Mouse (Mus musculus) embryonic facial prominence, embryonic 12.5 days (tissue): ENCODE measurements around the gene Sh2d4b. TPM values are rescaled to one million over a fixed set of nuclear protein-coding genes. Genes with fewer than 3 reads are reported as not detected.

Source experiments
- ATAC-seq: fragments of 200-750 bp; cut with Nextera tagmentation; 2 replicates; pipeline ENCODE4 v1.8.0; 2017; ENCODE audit not compliant: insufficient number of reproducible peaks, insufficient read depth, low FRiP score, low TSS enrichment
- H3K27ac ChIP-seq: fragments of 300-500 bp; sonication (generic); 2 replicates; pipeline ENCODE4 v1.5.1; 2016; ENCODE audit warnings: mild to moderate bottlenecking
- H3K27me3 ChIP-seq: fragments of 300-500 bp; sonication (generic); 2 replicates; pipeline ENCODE4 v1.6.1; 2016; ENCODE audit warnings: mild to moderate bottlenecking, moderate library complexity
- H3K36me3 ChIP-seq: fragments of 300-500 bp; sonication (generic); 2 replicates; pipeline ENCODE4 v1.6.1; 2016; ENCODE audit warnings: mild to moderate bottlenecking
- H3K4me1 ChIP-seq: fragments of 300-500 bp; sonication (generic); 2 replicates; pipeline ENCODE4 v1.6.1; 2016
- H3K4me2 ChIP-seq: fragments of 300-500 bp; sonication (generic); replicated peaks from 2 replicates; pipeline ENCODE4 v1.6.1; 2016; ENCODE audit warnings: mild to moderate bottlenecking, moderate library complexity
- H3K4me3 ChIP-seq: fragments of 300-500 bp; sonication (generic); 2 replicates; pipeline ENCODE4 v1.5.1; 2016; ENCODE audit warnings: mild to moderate bottlenecking
- H3K9ac ChIP-seq: fragments of 300-500 bp; sonication (generic); 2 replicates; pipeline ENCODE4 v1.6.1; 2016; ENCODE audit warnings: mild to moderate bottlenecking, moderate library complexity
- H3K9me3 ChIP-seq: fragments of 300-500 bp; sonication (generic); 2 replicates; pipeline ENCODE4 v1.6.1; 2016; ENCODE audit warnings: mild to moderate bottlenecking, moderate library complexity
- WGBS: fragments of 180-500 bp; shearing (Covaris S2); methylation state at CpG from one replicate; pipeline ENCODE4 v1.1.7; 2016; 5-methylcytosine and 5-hydroxymethylcytosine counted together
- polyA plus RNA-seq: library from polyadenylated mRNA; unstranded; fragments of >200 nt; fragmentation: Nextera tagmentation; extraction: Ambion mirVana; gene quantifications from 2 replicates; pipeline ENCODE4 v1.2.1, GENCODE M21; 2016

Gene Sh2d4b
- polyA plus RNA-seq, 1 experiment from 2014 or later = 0.47 TPM

DNA sequence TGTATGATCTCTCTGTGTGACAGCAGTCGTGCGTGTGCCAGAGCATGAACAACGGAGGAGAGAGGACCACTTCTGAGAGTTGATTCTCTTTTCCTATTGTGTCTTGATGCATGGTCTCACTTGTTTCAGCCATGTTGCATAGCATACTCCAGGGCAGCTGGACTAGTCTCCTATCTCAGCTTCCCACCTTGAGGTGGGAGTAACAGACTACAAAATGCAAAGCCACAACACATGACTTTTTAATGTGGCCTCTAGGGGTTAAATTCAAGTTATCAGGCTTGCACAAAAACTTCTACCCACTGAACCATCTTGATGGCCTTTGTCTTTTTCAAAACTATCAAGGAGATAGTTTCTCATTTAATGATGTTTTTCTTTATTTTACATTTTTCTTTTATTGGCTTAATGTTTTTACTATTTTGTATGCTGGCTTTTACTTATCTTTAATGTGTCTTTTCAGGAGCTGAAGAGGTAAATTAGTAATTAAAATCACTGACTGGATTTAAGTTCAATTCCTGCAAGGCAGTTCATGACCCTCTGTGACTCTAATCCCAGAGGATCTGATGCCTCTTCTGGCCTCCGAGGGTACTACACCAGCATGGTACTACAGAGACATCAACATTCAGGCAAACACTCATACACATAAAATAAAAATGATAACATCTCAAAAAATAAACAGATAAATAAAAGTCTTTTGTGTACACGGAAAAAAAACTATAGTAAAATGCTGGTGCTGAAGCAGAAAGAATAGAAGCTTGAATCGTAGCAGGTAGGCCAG is 6.5 kb downstream of the Sh2d4b start:
- ATAC-seq = no peak
- Histone ChIP-seq H3K4me1 (peaks cover 5% of the 10 kb centered on the region), H3K9ac (no peak overlapping the region), H3K27me3 (no peaks in the 10 kb centered on the region), H3K36me3 (no peaks in the 10 kb centered on the region), H3K4me2 (no peak overlapping the region), H3K27ac (no peak overlapping the region), H3K9me3 (no peaks in the 10 kb centered on the region), H3K4me3 (no peak overlapping the region)
- WGBS = 80% methylated on average over 6 of the region's 6 CpGs

- H3K36me3 ChIP-seq = no peaks in the 10 kb centered on the region
- H3K4me1 ChIP-seq = peaks cover 5% of the 10 kb centered on the region
- H3K4me2 ChIP-seq = no peak overlapping the region
- no peaks in the 10 kb centered on the region for H3K27me3 ChIP-seq
- no peaks in the 10 kb centered on the region for H3K9me3 ChIP-seq
- 62% methylated on average over 1 of the region's 1 CpGs for WGBS
- no peak overlapping the region for H3K27ac ChIP-seq
- no peak for ATAC-seq
- H3K4me3 ChIP-seq = no peak overlapping the region
- no peak overlapping the region for H3K9ac ChIP-seq
Measured at GRCm38 (mm10) chr14:40885752-40886151, 7.3 kb downstream of the Sh2d4b start.

GRCm38 (mm10) chr14:40885225-40885624 is 7.8 kb downstream of the Sh2d4b start:
- Histone ChIP-seq H3K27me3 (no peaks in the 10 kb centered on the region), H3K9me3 (no peaks in the 10 kb centered on the region), H3K27ac (no peak overlapping the region), H3K4me2 (no peak overlapping the region), H3K4me1 (peaks cover 5% of the 10 kb centered on the region), H3K36me3 (no peaks in the 10 kb centered on the region), H3K9ac (no peak overlapping the region), H3K4me3 (no peak overlapping the region)
- WGBS = 14% methylated on average over 4 of the region's 4 CpGs
- no peak for ATAC-seq

GRCm38 (mm10) chr14:40874565-40874964 is 18.5 kb downstream of the Sh2d4b start:
- no peak overlapping the region for H3K4me2 ChIP-seq
- no peaks in the 10 kb centered on the region for H3K27me3 ChIP-seq
- ATAC-seq = no peak
- H3K9me3 ChIP-seq = no peaks in the 10 kb centered on the region
- H3K9ac ChIP-seq = no peak overlapping the region
- H3K36me3 ChIP-seq = no peaks in the 10 kb centered on the region
- H3K4me1 ChIP-seq = no peaks in the 10 kb centered on the region
- H3K27ac ChIP-seq = no peak overlapping the region
- no peak overlapping the region for H3K4me3 ChIP-seq

DNA sequence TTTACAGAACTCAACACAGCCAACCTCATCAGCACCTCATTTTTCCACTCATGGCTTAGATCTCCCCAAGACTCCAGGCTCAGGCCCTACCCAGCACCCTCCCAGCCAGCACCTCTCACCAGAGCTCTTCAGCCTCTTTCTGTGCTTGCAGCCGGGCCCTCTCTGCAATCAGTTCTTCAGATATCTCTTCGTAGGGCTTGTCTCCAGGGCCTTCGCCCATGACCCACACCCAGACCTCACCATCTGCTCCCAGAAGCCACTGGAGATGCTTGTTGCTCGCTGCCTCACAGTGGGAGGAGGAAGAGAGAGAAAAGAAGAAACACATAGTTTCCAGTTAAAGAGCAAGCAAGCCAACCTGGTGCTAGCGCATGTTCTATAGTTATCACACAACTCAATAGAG is 19.1 kb downstream of the Sh2d4b start:
- H3K36me3 ChIP-seq = no peaks in the 10 kb centered on the region
- H3K4me3 ChIP-seq = no peak overlapping the region
- H3K4me1 ChIP-seq = no peaks in the 10 kb centered on the region
- no peak overlapping the region for H3K4me2 ChIP-seq
- ATAC-seq = no peak
- 88% methylated on average over 5 of the region's 5 CpGs for WGBS
- H3K27ac ChIP-seq = no peak overlapping the region
- H3K27me3 ChIP-seq = no peaks in the 10 kb centered on the region
- H3K9ac ChIP-seq = no peak overlapping the region
- no peaks in the 10 kb centered on the region for H3K9me3 ChIP-seq

- ATAC-seq = no peak
- H3K27me3 ChIP-seq = no peaks in the 10 kb centered on the region
- no peaks in the 10 kb centered on the region for H3K4me1 ChIP-seq
- no peaks in the 10 kb centered on the region for H3K9me3 ChIP-seq
- no peak overlapping the region for H3K27ac ChIP-seq
- 65% methylated on average over 3 of the region's 3 CpGs for WGBS
- H3K36me3 ChIP-seq = no peaks in the 10 kb centered on the region
- H3K9ac ChIP-seq = no peak overlapping the region
- H3K4me2 ChIP-seq = no peak overlapping the region
- no peak overlapping the region for H3K4me3 ChIP-seq
Measured at GRCm38 (mm10) chr14:40870598-40870997, 22.5 kb downstream of the Sh2d4b start.

DNA sequence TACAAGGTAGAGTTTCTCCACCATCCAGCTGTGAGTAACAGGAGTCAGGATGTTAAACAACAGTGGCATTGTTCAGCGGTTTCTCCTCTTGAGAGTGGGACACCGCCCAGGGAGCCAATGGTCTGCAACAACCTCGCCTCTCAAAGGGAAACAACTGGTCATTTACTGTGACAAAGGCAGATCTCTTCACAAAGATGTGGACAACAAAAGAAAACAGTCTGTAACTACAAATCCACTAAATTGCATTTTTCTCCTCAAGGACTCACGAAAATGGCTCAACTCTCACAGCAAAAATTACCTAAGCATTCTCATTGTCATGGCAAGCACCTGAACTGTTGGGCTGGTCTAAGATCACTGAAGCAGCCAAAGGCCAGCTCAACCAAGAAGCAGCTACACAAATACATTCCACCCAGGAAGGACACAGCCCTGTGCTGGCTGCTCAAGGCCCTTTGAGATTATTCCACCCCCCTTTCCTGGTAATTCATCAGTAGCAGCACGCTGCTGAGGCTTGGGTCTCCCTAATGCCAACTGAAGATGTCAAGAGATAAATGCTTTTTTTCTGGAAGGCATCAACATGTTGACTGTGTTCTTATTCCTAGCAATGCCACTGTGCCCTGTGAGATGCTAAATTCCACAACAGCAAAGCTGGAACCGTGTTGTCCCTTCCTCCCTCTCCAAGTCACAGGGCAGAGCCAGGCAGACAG is 28.1 kb downstream of the Sh2d4b start:
- Histone ChIP-seq H3K4me1 (no peaks in the 10 kb centered on the region), H3K9ac (no peak overlapping the region), H3K36me3 (no peaks in the 10 kb centered on the region), H3K27me3 (no peaks in the 10 kb centered on the region), H3K27ac (no peak overlapping the region), H3K9me3 (no peaks in the 10 kb centered on the region), H3K4me3 (no peak overlapping the region), H3K4me2 (no peak overlapping the region)
- 30% methylated on average over 6 of the region's 6 CpGs for WGBS
- ATAC-seq = no peak

GRCm38 (mm10) chr14:40863659-40864058 is 29.4 kb downstream of the Sh2d4b start:
- 72% methylated on average over 3 of the region's 3 CpGs for WGBS
- H3K27ac ChIP-seq = no peak overlapping the region

GRCm38 (mm10) chr14:40863022-40863421 is 30.0 kb downstream of the Sh2d4b start:
- no peak overlapping the region for H3K4me3 ChIP-seq
- no peak overlapping the region for H3K4me2 ChIP-seq
- H3K36me3 ChIP-seq = no peaks in the 10 kb centered on the region
- H3K9ac ChIP-seq = no peak overlapping the region
- no peak for ATAC-seq
- no peak overlapping the region for H3K27ac ChIP-seq
- no peaks in the 10 kb centered on the region for H3K9me3 ChIP-seq
- H3K4me1 ChIP-seq = no peaks in the 10 kb centered on the region
- no peaks in the 10 kb centered on the region for H3K27me3 ChIP-seq

More at GRCm38 (mm10) chr14:40863659-40864058, 29.4 kb downstream of the Sh2d4b start:
- H3K9ac ChIP-seq = no peak overlapping the region
- no peaks in the 10 kb centered on the region for H3K27me3 ChIP-seq
- H3K4me3 ChIP-seq = no peak overlapping the region
- ATAC-seq = no peak
- no peaks in the 10 kb centered on the region for H3K9me3 ChIP-seq
- no peaks in the 10 kb centered on the region for H3K4me1 ChIP-seq
- no peaks in the 10 kb centered on the region for H3K36me3 ChIP-seq
- H3K4me2 ChIP-seq = no peak overlapping the region

GRCm38 (mm10) chr14:40852978-40853377 is 40.1 kb downstream of the Sh2d4b start:
- Histone ChIP-seq H3K9me3 (no peaks in the 10 kb centered on the region), H3K4me3 (no peak overlapping the region), H3K27ac (no peak overlapping the region), H3K27me3 (no peaks in the 10 kb centered on the region), H3K36me3 (no peaks in the 10 kb centered on the region), H3K9ac (no peak overlapping the region), H3K4me1 (no peaks in the 10 kb centered on the region), H3K4me2 (no peak overlapping the region)
- WGBS = 63% methylated on average over 5 of the region's 5 CpGs
- ATAC-seq = no peak

- ATAC-seq = no peak
- H3K4me3 ChIP-seq = no peak overlapping the region
- H3K4me2 ChIP-seq = no peak overlapping the region
- no peaks in the 10 kb centered on the region for H3K27me3 ChIP-seq
- H3K9ac ChIP-seq = no peak overlapping the region
- no peaks in the 10 kb centered on the region for H3K4me1 ChIP-seq
- no peaks in the 10 kb centered on the region for H3K9me3 ChIP-seq
- no peaks in the 10 kb centered on the region for H3K36me3 ChIP-seq
- H3K27ac ChIP-seq = no peak overlapping the region
Measured at GRCm38 (mm10) chr14:40837397-40837796, 55.7 kb downstream of the Sh2d4b start.

- Histone ChIP-seq H3K36me3 (no peaks in the 10 kb centered on the region), H3K4me3 (no peak overlapping the region), H3K4me2 (no peak overlapping the region), H3K27ac (no peak overlapping the region), H3K9me3 (no peaks in the 10 kb centered on the region), H3K27me3 (no peaks in the 10 kb centered on the region), H3K9ac (no peak overlapping the region), H3K4me1 (no peaks in the 10 kb centered on the region)
- WGBS = 90% methylated on average over 9 of the region's 9 CpGs
- ATAC-seq = no peak
Measured at GRCm38 (mm10) chr14:40830505-40830904, 62.6 kb downstream of the Sh2d4b start.
